Comparison of ENCODE assay signal across 21 mouse cellular contexts in the genomic region with DNA sequence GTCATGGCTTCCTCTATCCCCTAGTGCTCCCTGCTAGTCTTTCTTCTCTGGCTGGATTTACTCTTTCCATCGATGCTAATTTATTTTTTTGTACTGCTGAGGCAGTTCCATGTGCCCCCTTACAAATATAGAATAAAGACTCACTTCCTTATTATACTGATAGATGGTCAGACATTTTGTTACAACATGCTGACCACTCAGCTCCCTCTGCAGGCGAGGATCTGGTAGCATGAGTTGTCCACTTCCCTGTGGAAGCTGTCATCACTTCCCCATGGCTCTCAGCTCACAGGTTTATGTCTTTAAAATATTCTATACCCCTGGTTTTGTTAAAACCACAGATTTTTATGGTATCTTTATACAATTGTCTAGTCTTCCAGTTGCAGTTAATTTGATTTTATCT. TPM values are rescaled to one million over a fixed set of nuclear protein-coding genes. Genes with fewer than 3 reads are reported as not detected.
DNase-seq lines count a peak whose midpoint lies in the region; ATAC-seq and TF ChIP-seq lines count a peak whose summit lies in the region.
"Had no signal": no experiment of that assay in that cellular context is flagged by ENCODE, and none has a peak within 500 bp of the region (broad histone marks: within the 10 kb centered on the region; RNA-seq: fewer than 3 reads in every experiment).

No protein-coding gene starts in this region.

- no peak for TF ChIP-seq CTCF in lung, embryonic 14.5 days (IDR thresholded peaks at IDR 0.05; ENCODE audit: low read depth)

- no peak overlapping the region for H3K4me2 ChIP-seq in lung, embryonic 14.5 days

- H3K4me3 ChIP-seq in lung, embryonic 14.5 days (ENCODE audit: low read depth, low read length) = no peak overlapping the region
- H3K4me3 ChIP-seq in midbrain, embryonic 10.5 days = no peak overlapping the region
- H3K4me3 ChIP-seq in heart, embryonic 10.5 days = no peak overlapping the region
- H3K4me3 ChIP-seq: erythroblast, embryonic 14.5 days; limb, embryonic 10.5 days had no signal

- H3K9me3 ChIP-seq in lung, embryonic 14.5 days (ENCODE audit: low read depth, low read length) = no peaks in the 10 kb centered on the region
- H3K9me3 ChIP-seq in midbrain, embryonic 10.5 days (replicated peaks) = no peaks in the 10 kb centered on the region
- H3K9me3 ChIP-seq in heart, embryonic 10.5 days = no peaks in the 10 kb centered on the region
- H3K9me3 ChIP-seq: limb, embryonic 10.5 days had no signal

- no peak overlapping the region for H3K27ac ChIP-seq in lung, embryonic 14.5 days (ENCODE audit: low read depth)
- H3K27ac ChIP-seq in midbrain, embryonic 10.5 days (replicated peaks) = no peak overlapping the region
- no peak overlapping the region for H3K27ac ChIP-seq in heart, embryonic 10.5 days
- H3K27ac ChIP-seq: limb, embryonic 10.5 days had no signal

- no peak overlapping the region for H3K9ac ChIP-seq in lung, embryonic 14.5 days

- no peak for ATAC-seq in lung, embryonic 14.5 days (ENCODE audit: insufficient read depth)
- ATAC-seq in common myeloid progenitor, adult 5-6 weeks (replicated peaks; ENCODE audit: low read depth, poor library complexity, severe bottlenecking) = peak; percentile 78
- ATAC-seq: forebrain, embryonic 14.5 days had no signal

- WGBS in lung, embryonic 14.5 days = 57% methylated on average over 2 of the region's 2 CpGs
- 77% methylated on average over 2 of the region's 2 CpGs for WGBS in midbrain, embryonic 10.5 days
- 63% methylated on average over 2 of the region's 2 CpGs for WGBS in heart, embryonic 10.5 days

- no peaks in the 10 kb centered on the region for H3K36me3 ChIP-seq in lung, embryonic 14.5 days (ENCODE audit: insufficient read depth)
- no peaks in the 10 kb centered on the region for H3K36me3 ChIP-seq in splenic B cell, adult 2 months (ENCODE audit: control insufficient read depth, insufficient read depth, low read length, poor library complexity, severe bottlenecking)
- H3K36me3 ChIP-seq in midbrain, embryonic 10.5 days = no peaks in the 10 kb centered on the region
- no peaks in the 10 kb centered on the region for H3K36me3 ChIP-seq in heart, embryonic 10.5 days
- H3K36me3 ChIP-seq: limb, embryonic 10.5 days had no signal

- H3K27me3 ChIP-seq in lung, embryonic 14.5 days (ENCODE audit: insufficient read depth, low read length) = no peaks in the 10 kb centered on the region
- no peaks in the 10 kb centered on the region for H3K27me3 ChIP-seq in splenic B cell, adult 2 months (ENCODE audit: control insufficient read depth, insufficient read depth, low read length, poor library complexity, severe bottlenecking)
- no peaks in the 10 kb centered on the region for H3K27me3 ChIP-seq in midbrain, embryonic 10.5 days (ENCODE audit: low read depth, poor library complexity, severe bottlenecking)
- H3K27me3 ChIP-seq in heart, embryonic 10.5 days (ENCODE audit: insufficient read depth, poor library complexity, severe bottlenecking) = no peaks in the 10 kb centered on the region

- H3K4me1 ChIP-seq in lung, embryonic 14.5 days (ENCODE audit: insufficient read depth) = no peaks in the 10 kb centered on the region
- no peaks in the 10 kb centered on the region for H3K4me1 ChIP-seq in midbrain, embryonic 10.5 days
- H3K4me1 ChIP-seq in heart, embryonic 10.5 days = peaks cover 3% of the 10 kb centered on the region

- peak; percentile 10 for DNase-seq in embryo, embryonic 10 days (ENCODE audit: low spot score)
- DNase-seq in embryo, embryonic 10.5 days (ENCODE audit: low spot score) = no peak
- DNase-seq in lung, embryonic 14.5 days = peak; percentile 15
- DNase-seq in lung, postnatal 10 days = no peak
- peak; percentile 34 for DNase-seq in splenic B cell, adult 2 months (ENCODE audit: low read depth, low spot score)
- no peak for DNase-seq in midbrain, embryonic 10.5 days (ENCODE audit: low spot score)
- DNase-seq in heart, embryonic 10.5 days (ENCODE audit: low spot score) = no peak
- DNase-seq: cerebellum, postnatal 25 days; gastrocnemius, postnatal 36 days; right cerebral cortex, postnatal 25 days; thymus, postnatal 4 days had no signal

RNA-seq across cellular contexts. Expression of gene Slc17a2, which starts 9.4 kb away (rescaled TPM):
- 0.08 TPM in 1 of 2 replicates, not detected in the other for polyA plus RNA-seq in lung, embryonic 14.5 days (2014; fragmentation: Nextera tagmentation; extraction: Ambion mirVana)
- total RNA-seq in common myeloid progenitor, adult 5-6 weeks (2017) = not detected in 2 replicates
- not detected in 2 replicates for polyA plus RNA-seq in midbrain, embryonic 10.5 days (2016; fragmentation: Nextera tagmentation; extraction: Ambion mirVana)
- 0.09 TPM in 1 of 2 replicates, not detected in the other for polyA plus RNA-seq in heart, embryonic 10.5 days (2016; fragmentation: Nextera tagmentation; extraction: Ambion mirVana)
- total RNA-seq: gastrocnemius, postnatal 36 days; hematopoietic stem cell, adult 5-6 weeks had no signal
- polyA plus RNA-seq: embryonic facial prominence, embryonic 11.5 days; erythroblast, embryonic 14.5 days; forebrain, embryonic 14.5 days; heart, embryonic 14.5 days; limb, embryonic 10.5 days; neural tube, embryonic 14.5 days had no signal

RNA-seq across cellular contexts. Expression of gene Slc17a3, which starts 23.1 kb away (rescaled TPM):
- not detected in 2 replicates for polyA plus RNA-seq in lung, embryonic 14.5 days (2014; fragmentation: Nextera tagmentation; extraction: Ambion mirVana)
- total RNA-seq in common myeloid progenitor, adult 5-6 weeks (2017) = not detected in 2 replicates
- not detected in 2 replicates for polyA plus RNA-seq in midbrain, embryonic 10.5 days (2016; fragmentation: Nextera tagmentation; extraction: Ambion mirVana)
- polyA plus RNA-seq in heart, embryonic 10.5 days (2016; fragmentation: Nextera tagmentation; extraction: Ambion mirVana) = not detected in 2 replicates
- total RNA-seq: gastrocnemius, postnatal 36 days; hematopoietic stem cell, adult 5-6 weeks had no signal
- polyA plus RNA-seq: embryonic facial prominence, embryonic 11.5 days; erythroblast, embryonic 14.5 days; forebrain, embryonic 14.5 days; heart, embryonic 14.5 days; limb, embryonic 10.5 days; neural tube, embryonic 14.5 days had no signal

RNA-seq across cellular contexts. Expression of gene Trim38, which starts 46.4 kb away (rescaled TPM):
- 0.12 TPM in 1 of 2 replicates, not detected in the other for polyA plus RNA-seq in lung, embryonic 14.5 days (2014; fragmentation: Nextera tagmentation; extraction: Ambion mirVana)
- not detected in 2 replicates for total RNA-seq in common myeloid progenitor, adult 5-6 weeks (2017)
- polyA plus RNA-seq in midbrain, embryonic 10.5 days (2016; fragmentation: Nextera tagmentation; extraction: Ambion mirVana) = 0.20 TPM in 1 of 2 replicates, not detected in the other
- polyA plus RNA-seq in heart, embryonic 10.5 days (2016; fragmentation: Nextera tagmentation; extraction: Ambion mirVana) = 0.14 TPM in 1 of 2 replicates, not detected in the other
- total RNA-seq: gastrocnemius, postnatal 36 days; hematopoietic stem cell, adult 5-6 weeks had no signal
- polyA plus RNA-seq: erythroblast, embryonic 14.5 days; forebrain, embryonic 14.5 days; heart, embryonic 14.5 days; kidney, embryonic 14.5 days; limb, embryonic 10.5 days; liver, embryonic 16.5 days; neural tube, embryonic 14.5 days had no signal

RNA-seq across cellular contexts. Expression of gene Slc17a1, which starts 51.4 kb away (rescaled TPM):
- polyA plus RNA-seq in lung, embryonic 14.5 days (2014; fragmentation: Nextera tagmentation; extraction: Ambion mirVana) = not detected in 2 replicates
- total RNA-seq in common myeloid progenitor, adult 5-6 weeks (2017) = not detected in 2 replicates
- not detected in 2 replicates for polyA plus RNA-seq in midbrain, embryonic 10.5 days (2016; fragmentation: Nextera tagmentation; extraction: Ambion mirVana)
- not detected in 2 replicates for polyA plus RNA-seq in heart, embryonic 10.5 days (2016; fragmentation: Nextera tagmentation; extraction: Ambion mirVana)
- total RNA-seq: gastrocnemius, postnatal 36 days; hematopoietic stem cell, adult 5-6 weeks had no signal
- polyA plus RNA-seq: embryonic facial prominence, embryonic 11.5 days; erythroblast, embryonic 14.5 days; forebrain, embryonic 14.5 days; heart, embryonic 14.5 days; limb, embryonic 10.5 days; neural tube, embryonic 14.5 days had no signal

RNA-seq across cellular contexts. Expression of gene Hist1h1a, which starts 52.7 kb away (rescaled TPM):
- polyA plus RNA-seq in lung, embryonic 14.5 days (2014; fragmentation: Nextera tagmentation; extraction: Ambion mirVana) = 5.2 and 5.5 TPM in 2 replicates
- total RNA-seq in common myeloid progenitor, adult 5-6 weeks (2017) = 2,071 and 2,536 TPM in 2 replicates
- 1.7 and 2.7 TPM in 2 replicates for polyA plus RNA-seq in midbrain, embryonic 10.5 days (2016; fragmentation: Nextera tagmentation; extraction: Ambion mirVana)
- 1.2 and 1.4 TPM in 2 replicates for polyA plus RNA-seq in heart, embryonic 10.5 days (2016; fragmentation: Nextera tagmentation; extraction: Ambion mirVana)
- polyA plus RNA-seq: neural tube, embryonic 14.5 days had no signal

Comparison
In these comparisons a context has a peak if more than half of its experiments do, and no peak if none do; other contexts are left out.
1. DNase-seq: peak in embryo, embryonic 10 days (single experiment), lung, embryonic 14.5 days (single experiment) and splenic B cell, adult 2 months (single experiment); none in embryo, embryonic 10.5 days (single experiment), lung, postnatal 10 days (single experiment), midbrain, embryonic 10.5 days (single experiment) and heart, embryonic 10.5 days (single experiment).